Mouse (Mus musculus) forebrain, embryonic 11.5 days (tissue): ENCODE data around the gene Atp5j. TPM values are rescaled to one million over a fixed set of nuclear protein-coding genes. Genes with fewer than 3 reads are reported as not detected.

Experiments used
- ATAC-seq: fragments of 200-750 bp; cut with Nextera tagmentation; replicated peaks from 2 replicates; pipeline ENCODE4 v1.8.0; 2017; ENCODE audit warnings: moderate TSS enrichment; ENCODE audit not compliant: low FRiP score
- DNase-seq: peaks from one replicate; pipeline ENCODE4 v3.0.0-alpha.2; 2017; ENCODE audit warnings: low spot score
- H3K27ac ChIP-seq: fragments of 300-500 bp; sonication (generic); 2 replicates; pipeline ENCODE4 v1.5.1; 2014; ENCODE audit warnings: low read depth, low read length
- H3K27me3 ChIP-seq: fragments of 300-500 bp; sonication (generic); 2 replicates; pipeline ENCODE4 v1.6.1; 2014; ENCODE audit warnings: mild to moderate bottlenecking, low read length, mixed read lengths; ENCODE audit not compliant: control insufficient read depth, insufficient read depth
- H3K36me3 ChIP-seq: fragments of 300-500 bp; sonication (generic); 2 replicates; pipeline ENCODE4 v1.6.1; 2014; ENCODE audit warnings: mild to moderate bottlenecking, low read length, moderate library complexity, mixed read lengths; ENCODE audit not compliant: control insufficient read depth, insufficient read depth
- H3K4me1 ChIP-seq: fragments of 300-500 bp; sonication (generic); replicated peaks from 2 replicates; pipeline ENCODE4 v1.6.1; 2014; ENCODE audit warnings: low read length, mixed read lengths; ENCODE audit not compliant: control insufficient read depth, insufficient read depth
- H3K4me2 ChIP-seq: fragments of 300-500 bp; sonication (generic); 2 replicates; pipeline ENCODE4 v1.6.1; 2014; ENCODE audit warnings: low read depth, mild to moderate bottlenecking, low read length, moderate library complexity, mixed read lengths; ENCODE audit not compliant: severe bottlenecking
- H3K4me3 ChIP-seq: fragments of 300-500 bp; sonication (generic); 2 replicates; pipeline ENCODE4 v1.5.1; 2014; ENCODE audit warnings: low read depth, low read length
- H3K9ac ChIP-seq: fragments of 300-500 bp; sonication (generic); 2 replicates; pipeline ENCODE4 v1.6.1; 2014; ENCODE audit warnings: low read length
- H3K9me3 ChIP-seq: fragments of 300-500 bp; sonication (generic); 2 replicates; pipeline ENCODE4 v1.6.1; 2016; ENCODE audit warnings: low read length, mixed read lengths; ENCODE audit not compliant: control insufficient read depth
- WGBS: fragments of 180-500 bp; shearing (Covaris S2); extraction: QIAGEN DNeasy Blood & Tissue Kit; methylation state at CpG from one replicate; pipeline ENCODE4 v1.1.7; 2014; 5-methylcytosine and 5-hydroxymethylcytosine counted together
- polyA plus RNA-seq: library from polyadenylated mRNA; unstranded; fragments of >200 nt; fragmentation: Nextera tagmentation; extraction: Ambion mirVana; gene quantifications from 2 replicates; pipeline ENCODE4 v1.2.1, GENCODE M21; 2014

The Atp5j gene
- polyA plus RNA-seq, result 744 and 785 TPM in 2 replicates

GRCm38 (mm10) chr16:84835441-84835822 is at the start of gene Atp5j:
TSS of gene Atp5j (minus strand) at chr16:84835625.
- peak within 1 kb of the TSS; percentile 78 for H3K4me2 ChIP-seq
- peak within 1 kb of the TSS; percentile 92 for H3K4me3 ChIP-seq
- no peaks in the 10 kb centered on the region for H3K9me3 ChIP-seq
- WGBS, result under 1% methylated on average over 52 of the region's 57 CpGs
- no peaks in the 10 kb centered on the region for H3K27me3 ChIP-seq
- H3K27ac ChIP-seq, result peak within 1 kb of the TSS; percentile 95
- peak; percentile 72 for ATAC-seq
- DNase-seq, result peak; percentile 86
- peak within 1 kb of the TSS; percentile 98 for H3K9ac ChIP-seq
- H3K36me3 ChIP-seq, result peaks cover 4% of the 10 kb centered on the region; the same call in 1 of the 2 replicates
- no peaks in the 10 kb centered on the region for H3K4me1 ChIP-seq

- no peak overlapping the region for H3K4me2 ChIP-seq
- no peak overlapping the region for H3K27ac ChIP-seq
- whole genome bisulfite sequencing, result 85% methylated on average over 8 of the region's 8 CpGs
- no peak overlapping the region for H3K4me3 ChIP-seq
- no peaks in the 10 kb centered on the region for H3K4me1 ChIP-seq
- H3K27me3 ChIP-seq, result no peaks in the 10 kb centered on the region
- no peak for DNase-seq
- no peaks in the 10 kb centered on the region for H3K9me3 ChIP-seq
- no peaks in the 10 kb centered on the region for H3K36me3 ChIP-seq
- ATAC-seq, result no peak
- H3K9ac ChIP-seq, result no peak overlapping the region
Observed at GRCm38 (mm10) chr16:84884572-84884971, 49.1 kb upstream of the Atp5j start.

GRCm38 (mm10) chr16:84881754-84882321 is 46.4 kb upstream of the Atp5j start:
- Histone ChIP-seq H3K9me3 (no peaks in the 10 kb centered on the region), H3K9ac (no peak overlapping the region), H3K4me2 (no peak overlapping the region), H3K4me1 (no peaks in the 10 kb centered on the region), H3K27me3 (no peaks in the 10 kb centered on the region), H3K36me3 (no peaks in the 10 kb centered on the region), H3K27ac (no peak overlapping the region), H3K4me3 (no peak overlapping the region)
- ATAC-seq (no peak), DNase-seq (no peak)
- 96% methylated on average over 7 of the region's 8 CpGs for WGBS

GRCm38 (mm10) chr16:84881168-84881567 is 45.7 kb upstream of the Atp5j start:
- H3K36me3 ChIP-seq, result no peaks in the 10 kb centered on the region
- no peaks in the 10 kb centered on the region for H3K9me3 ChIP-seq
- no peak overlapping the region for H3K4me3 ChIP-seq
- 89% methylated on average over 9 of the region's 9 CpGs for WGBS
- no peak overlapping the region for H3K27ac ChIP-seq
- ATAC-seq (no peak), DNase-seq (no peak)
- no peak overlapping the region for H3K4me2 ChIP-seq
- no peaks in the 10 kb centered on the region for H3K27me3 ChIP-seq
- H3K4me1 ChIP-seq, result no peaks in the 10 kb centered on the region
- no peak overlapping the region for H3K9ac ChIP-seq

GRCm38 (mm10) chr16:84879146-84879545 is 43.7 kb upstream of the Atp5j start:
- ATAC-seq, result peak; percentile 42; the same call in 1 of the 2 replicates
- no peak overlapping the region for H3K4me3 ChIP-seq

GRCm38 (mm10) chr16:84876082-84876481 is 40.7 kb upstream of the Atp5j start:
- Histone ChIP-seq H3K27ac (no peak overlapping the region), H3K4me2 (no peak overlapping the region)
- ATAC-seq, result no peak

More at GRCm38 (mm10) chr16:84879146-84879545, 43.7 kb upstream of the Atp5j start:
- Histone ChIP-seq H3K4me1 (no peaks in the 10 kb centered on the region), H3K36me3 (no peaks in the 10 kb centered on the region), H3K4me2 (no peak overlapping the region), H3K27me3 (no peaks in the 10 kb centered on the region), H3K27ac (no peak overlapping the region), H3K9me3 (no peaks in the 10 kb centered on the region), H3K9ac (no peak overlapping the region)
- WGBS, result 28% methylated on average over 5 of the region's 5 CpGs
- peak; percentile 82 for DNase-seq

GRCm38 (mm10) chr16:84875718-84876035 is 40.3 kb upstream of the Atp5j start:
- H3K4me3 ChIP-seq, result no peak overlapping the region
- no peak overlapping the region for H3K9ac ChIP-seq
- no peaks in the 10 kb centered on the region for H3K36me3 ChIP-seq
- H3K27me3 ChIP-seq, result no peaks in the 10 kb centered on the region
- no peak for ATAC-seq
- no peaks in the 10 kb centered on the region for H3K4me1 ChIP-seq
- no peak overlapping the region for H3K4me2 ChIP-seq
- no peak for DNase-seq
- 90% methylated on average over 7 of the region's 7 CpGs for WGBS
- H3K9me3 ChIP-seq, result no peaks in the 10 kb centered on the region
- no peak overlapping the region for H3K27ac ChIP-seq

More at GRCm38 (mm10) chr16:84876082-84876481, 40.7 kb upstream of the Atp5j start:
- WGBS, result 70% methylated on average over 8 of the region's 8 CpGs
- no peak overlapping the region for H3K4me3 ChIP-seq
- no peak for DNase-seq
- no peaks in the 10 kb centered on the region for H3K4me1 ChIP-seq
- H3K36me3 ChIP-seq, result no peaks in the 10 kb centered on the region
- no peak overlapping the region for H3K9ac ChIP-seq
- H3K27me3 ChIP-seq, result no peaks in the 10 kb centered on the region
- H3K9me3 ChIP-seq, result no peaks in the 10 kb centered on the region

- H3K36me3 ChIP-seq, result no peaks in the 10 kb centered on the region
- H3K9ac ChIP-seq, result no peak overlapping the region
- H3K4me3 ChIP-seq, result no peak overlapping the region
- H3K27me3 ChIP-seq, result no peaks in the 10 kb centered on the region
- no peak overlapping the region for H3K4me2 ChIP-seq
- WGBS, result 88% methylated on average over 24 of the region's 24 CpGs
- H3K9me3 ChIP-seq, result no peaks in the 10 kb centered on the region
- H3K27ac ChIP-seq, result no peak overlapping the region
- no peaks in the 10 kb centered on the region for H3K4me1 ChIP-seq
- no peak for DNase-seq
- ATAC-seq, result no peak
Observed at GRCm38 (mm10) chr16:84875012-84875717, 39.7 kb upstream of the Atp5j start.

GRCm38 (mm10) chr16:84873805-84874204 is 38.4 kb upstream of the Atp5j start:
- WGBS, result 83% methylated on average over 8 of the region's 8 CpGs

More at GRCm38 (mm10) chr16:84873805-84874204, 38.4 kb upstream of the Atp5j start:
- no peak for DNase-seq
- Histone ChIP-seq H3K36me3 (no peaks in the 10 kb centered on the region), H3K4me2 (no peak overlapping the region), H3K9me3 (no peaks in the 10 kb centered on the region), H3K9ac (no peak overlapping the region), H3K4me3 (no peak overlapping the region), H3K27ac (no peak overlapping the region), H3K4me1 (no peaks in the 10 kb centered on the region), H3K27me3 (no peaks in the 10 kb centered on the region)
- no peak for ATAC-seq
